17 mouse cellular contexts compared by ENCODE assay signal in the genomic region with DNA sequence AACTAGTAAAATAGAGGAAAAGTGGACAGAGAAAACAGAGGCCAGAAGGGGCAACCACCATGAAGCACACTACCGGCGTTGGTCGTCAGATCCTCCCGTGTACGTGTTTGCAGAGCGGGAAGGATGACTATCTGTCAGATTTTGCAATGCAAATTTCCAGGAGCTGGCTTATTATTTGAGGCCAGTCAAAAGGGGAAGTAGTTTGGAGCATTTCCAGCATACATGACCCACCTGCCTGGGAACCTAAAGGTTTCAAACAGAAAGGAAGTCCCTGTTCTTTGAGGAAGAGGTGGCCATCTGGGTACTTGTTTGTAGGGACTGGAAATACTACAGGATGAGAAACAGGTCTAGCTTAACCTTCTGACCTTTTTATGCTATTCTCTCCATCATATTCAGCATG.
"Had no signal": no experiment of that assay in that cellular context is flagged by ENCODE, and none has a peak within 500 bp of the region (broad histone marks: within the 10 kb centered on the region; RNA-seq: fewer than 3 reads in every experiment).

No protein-coding gene starts in this region.

- H3K4me2 ChIP-seq: intestine, embryonic 15.5 days; kidney, embryonic 15.5 days; liver, embryonic 11.5 days; lung, embryonic 14.5 days; midbrain, embryonic 13.5 days; neural tube, embryonic 15.5 days had no signal

- H3K9me3 ChIP-seq: intestine, embryonic 15.5 days; kidney, embryonic 15.5 days; midbrain, embryonic 13.5 days; neural tube, embryonic 15.5 days had no signal

- H3K4me1 ChIP-seq: intestine, embryonic 15.5 days; kidney, embryonic 15.5 days had no signal

- DNase-seq: kidney, adult 18-20 months; kidney, postnatal 14 days; left cerebral cortex, postnatal 4 days; lung, embryonic 14.5 days; lung, postnatal 14 days; right cerebral cortex, postnatal 4 days; spleen, adult 18-20 months; thymus, adult 18-20 months; thymus, postnatal 14 days had no signal

- H3K9ac ChIP-seq: intestine, embryonic 15.5 days; kidney, embryonic 15.5 days; lung, embryonic 14.5 days; midbrain, embryonic 13.5 days; neural tube, embryonic 15.5 days had no signal

- H3K27ac ChIP-seq: intestine, embryonic 15.5 days; kidney, embryonic 15.5 days; macrophage; midbrain, embryonic 13.5 days; neural tube, embryonic 15.5 days; stomach, postnatal 0 days had no signal

- ATAC-seq: intestine, embryonic 15.5 days; midbrain, embryonic 13.5 days had no signal

- H3K4me3 ChIP-seq: intestine, embryonic 15.5 days; kidney, embryonic 15.5 days; midbrain, embryonic 13.5 days; myocyte; neural tube, embryonic 15.5 days had no signal

- H3K27me3 ChIP-seq: intestine, embryonic 15.5 days; kidney, embryonic 15.5 days; midbrain, embryonic 13.5 days; neural tube, embryonic 15.5 days had no signal

- H3K36me3 ChIP-seq: intestine, embryonic 15.5 days; kidney, embryonic 15.5 days; midbrain, embryonic 13.5 days; neural tube, embryonic 15.5 days had no signal
